Mouse (Mus musculus) v-Abl transformed pro-B cells (cell line): ENCODE data around the gene Ube2s.

Experiments used
- in situ Hi-C, 2 experiments: fragments of 400-800 bp; cut with MboI; formaldehyde crosslinking; loops; one replicate each; pipeline ENCODE4 v1.15.1; 2025; ENCODE audit not compliant: unreplicated experiment in 2 of 2

Gene Ube2s

GRCm38 (mm10) chr7:4744886-4745285 lies 67.5 kb downstream of the Ube2s start:
- in situ Hi-C loops: loop anchor here (5.0 kb wide), 2 partner anchors 37 to 42 kb away; partner anchors contain the start of genes Il11 (in 1 of the 2), Tmem190 (in 1 of the 2) and Tmem238 (in 1 of the 2)
